Mouse (Mus musculus) T-helper 17 cell (primary cell): ENCODE data around the gene Hcfc1.

ENCODE experiments used
- in situ Hi-C, 2 experiments: fragments of 300-600 bp; cut with MboI, MseI; formaldehyde crosslinking; loops; 1 replicate in 1 of 2; 2 replicates in 1 of 2; pipeline ENCODE4 v1.15.1; 2025; ENCODE audit warnings: high pct_unique_total_duplicates in 2 of 2

Gene Hcfc1

GRCm38 (mm10) chrX:73966248-73967176, at the start of gene Hcfc1:
TSS of gene Hcfc1 (minus strand) at chrX:73966357.
- in situ Hi-C loops: no loop called here

GRCm38 (mm10) chrX:74014597-74014996, 48.4 kb upstream of the Hcfc1 start:
- in situ Hi-C loops: loop anchor here in 1 of 2 experiments (5.0 kb wide), 1 partner anchor 37 kb away; no protein-coding TSS in a partner anchor

GRCm38 (mm10) chrX:74008063-74008462, 41.9 kb upstream of the Hcfc1 start:
- in situ Hi-C loops: no loop called here

- in situ Hi-C loops: no loop called here
These were observed 40.2 kb upstream of the Hcfc1 start for GRCm38 (mm10) chrX:74006401-74006800.

GRCm38 (mm10) chrX:74003644-74004043, 37.5 kb upstream of the Hcfc1 start:
- in situ Hi-C loops: no loop called here

GRCm38 (mm10) chrX:74001024-74001423, 34.9 kb upstream of the Hcfc1 start:
- in situ Hi-C loops: no loop called here

GRCm38 (mm10) chrX:73998911-73999869, 33.0 kb upstream of the Hcfc1 start:
- in situ Hi-C loops: no loop called here

GRCm38 (mm10) chrX:73977783-73978182, 11.6 kb upstream of the Hcfc1 start:
- in situ Hi-C loops: loop anchor here in 1 of 2 experiments (5.0 kb wide), 1 partner anchor 35 kb away; no protein-coding TSS in a partner anchor

- in situ Hi-C loops: loop anchor here in 1 of 2 experiments (5.0 kb wide), 1 partner anchor 36 kb away; no protein-coding TSS in a partner anchor
These were observed 10.1 kb upstream of the Hcfc1 start for GRCm38 (mm10) chrX:73976283-73976682.

GRCm38 (mm10) chrX:73972774-73973173, 6.6 kb upstream of the Hcfc1 start:
- in situ Hi-C loops: no loop called here

GRCm38 (mm10) chrX:73970781-73971180, 4.6 kb upstream of the Hcfc1 start:
- in situ Hi-C loops: no loop called here

GRCm38 (mm10) chrX:73969729-73970128, 3.6 kb upstream of the Hcfc1 start:
- in situ Hi-C loops: no loop called here

GRCm38 (mm10) chrX:73969167-73969566, 3.0 kb upstream of the Hcfc1 start:
- in situ Hi-C loops: no loop called here

- in situ Hi-C loops: no loop called here
These were observed 1.3 kb upstream of the Hcfc1 start for GRCm38 (mm10) chrX:73967177-73968075.

GRCm38 (mm10) chrX:73965307-73965706, 850 bp downstream of the Hcfc1 start:
- in situ Hi-C loops: no loop called here

- in situ Hi-C loops: no loop called here
These were observed 1.8 kb downstream of the Hcfc1 start for GRCm38 (mm10) chrX:73964363-73964762.

- in situ Hi-C loops: loop anchor here in 1 of 2 experiments (10.0 kb wide), 1 partner anchor 160 kb away; no protein-coding TSS in a partner anchor
These were observed 11.2 kb downstream of the Hcfc1 start for GRCm38 (mm10) chrX:73954988-73955387.

- in situ Hi-C loops: loop anchor here in 1 of 2 experiments (10.0 kb wide), 1 partner anchor 158 kb away; no protein-coding TSS in a partner anchor
These were observed 13.6 kb downstream of the Hcfc1 start for GRCm38 (mm10) chrX:73952603-73953002.

GRCm38 (mm10) chrX:73949341-73949740, 16.8 kb downstream of the Hcfc1 start:
- in situ Hi-C loops: loop anchor here in 1 of 2 experiments (5.0 kb wide), 1 partner anchor 152 kb away; no protein-coding TSS in a partner anchor

GRCm38 (mm10) chrX:73948647-73949046, 17.5 kb downstream of the Hcfc1 start:
- in situ Hi-C loops: loop anchor here in 1 of 2 experiments (5.0 kb wide), 1 partner anchor 151 kb away; no protein-coding TSS in a partner anchor
